Mouse (Mus musculus): Measurements from ENCODE around the gene D5Ertd579e.
A peak's percentile ranks its signal among the peaks of the same experiment; 100 is the strongest.

The D5Ertd579e gene

GRCm38 (mm10) chr5:36571371-36571770 lies 124.5 kb downstream of the D5Ertd579e start:
- DNase-seq (ENCODE audit: low spot score in 2 of 2): no peak

DNA sequence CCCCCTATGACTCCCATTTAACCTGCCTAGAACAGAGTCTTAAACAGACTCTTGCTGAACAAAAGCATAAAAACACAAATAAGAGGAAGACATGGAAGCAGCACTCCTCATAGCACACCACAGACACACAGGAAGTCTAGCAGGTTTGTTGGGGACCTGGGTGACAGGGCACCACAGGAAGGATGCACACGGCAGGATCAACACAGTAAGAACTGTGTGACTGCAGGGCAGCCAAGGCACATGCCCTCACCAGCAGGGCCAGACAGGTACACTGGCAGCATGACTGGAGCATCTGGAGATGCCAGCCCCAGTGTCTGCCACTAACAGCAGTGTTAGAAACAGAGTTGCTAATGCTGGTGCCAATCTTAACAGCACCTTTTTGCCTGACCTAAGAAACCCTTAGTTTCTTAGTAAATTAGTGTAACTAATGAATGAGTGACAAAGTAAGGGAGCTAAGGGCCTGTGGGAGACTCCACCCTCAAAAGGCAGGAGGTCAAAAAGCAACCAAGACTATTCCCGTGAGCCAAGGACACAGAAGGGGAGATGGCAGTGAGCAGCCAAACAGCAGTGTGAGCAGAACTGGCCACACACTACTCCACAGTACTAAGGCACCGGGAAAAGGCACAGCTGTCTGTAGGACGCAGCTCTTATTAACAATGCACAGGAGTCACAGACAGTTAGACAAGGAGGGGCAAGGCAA lies 125.1 kb downstream of the D5Ertd579e start:
- no peak for DNase-seq (ENCODE audit: low spot score in 2 of 2)

- no peak for DNase-seq (ENCODE audit: low spot score in 2 of 2)
These were observed 125.7 kb downstream of the D5Ertd579e start for GRCm38 (mm10) chr5:36570098-36570497.

DNA sequence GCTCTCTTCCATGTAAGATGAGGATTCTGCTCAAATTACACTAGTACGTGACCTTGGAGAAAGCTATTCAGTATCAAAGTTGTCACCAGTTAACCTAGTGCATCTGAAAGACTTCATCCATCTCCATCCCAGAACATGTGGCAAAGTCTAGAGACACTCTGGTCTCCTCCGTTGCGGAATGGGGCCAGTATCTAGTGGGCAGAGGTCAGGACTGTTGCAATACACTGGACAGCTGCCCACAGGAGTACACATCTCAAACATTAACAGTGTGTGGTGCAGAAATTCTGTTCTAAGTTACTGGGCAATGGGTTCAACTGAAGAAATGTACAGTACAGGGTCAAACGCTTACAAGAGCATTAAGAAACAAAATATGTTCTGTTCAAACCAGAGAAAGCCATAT lies 127.7 kb downstream of the D5Ertd579e start:
- no peak for DNase-seq (ENCODE audit: low spot score in 2 of 2)

GRCm38 (mm10) chr5:36567627-36568026 lies 128.2 kb downstream of the D5Ertd579e start:
- no peak for DNase-seq (ENCODE audit: low spot score in 2 of 2)

DNA sequence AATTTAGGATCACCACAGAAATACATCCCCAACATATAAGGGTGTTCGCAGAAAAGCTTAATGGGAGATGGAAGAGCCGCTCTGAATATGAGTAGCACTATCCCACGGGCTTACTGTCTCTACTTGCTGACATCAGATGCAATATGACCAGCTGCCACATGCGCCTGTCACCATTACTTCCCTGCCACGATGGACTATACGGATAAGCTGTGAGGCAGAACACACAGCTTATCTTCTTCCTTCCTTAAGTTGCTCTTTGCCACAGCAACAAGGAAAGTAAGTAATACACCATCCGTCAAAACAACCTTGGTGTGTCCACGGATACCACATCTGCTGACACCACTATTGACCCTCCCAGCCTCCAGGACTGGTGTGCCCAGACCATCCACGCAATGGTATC lies 131.3 kb downstream of the D5Ertd579e start:
- no peak for DNase-seq (ENCODE audit: low spot score in 2 of 2)

GRCm38 (mm10) chr5:36563741-36564140 lies 132.1 kb downstream of the D5Ertd579e start:
- peak in 1 of 2 experiments; percentile 30 for DNase-seq (ENCODE audit: low spot score in 2 of 2)

DNA sequence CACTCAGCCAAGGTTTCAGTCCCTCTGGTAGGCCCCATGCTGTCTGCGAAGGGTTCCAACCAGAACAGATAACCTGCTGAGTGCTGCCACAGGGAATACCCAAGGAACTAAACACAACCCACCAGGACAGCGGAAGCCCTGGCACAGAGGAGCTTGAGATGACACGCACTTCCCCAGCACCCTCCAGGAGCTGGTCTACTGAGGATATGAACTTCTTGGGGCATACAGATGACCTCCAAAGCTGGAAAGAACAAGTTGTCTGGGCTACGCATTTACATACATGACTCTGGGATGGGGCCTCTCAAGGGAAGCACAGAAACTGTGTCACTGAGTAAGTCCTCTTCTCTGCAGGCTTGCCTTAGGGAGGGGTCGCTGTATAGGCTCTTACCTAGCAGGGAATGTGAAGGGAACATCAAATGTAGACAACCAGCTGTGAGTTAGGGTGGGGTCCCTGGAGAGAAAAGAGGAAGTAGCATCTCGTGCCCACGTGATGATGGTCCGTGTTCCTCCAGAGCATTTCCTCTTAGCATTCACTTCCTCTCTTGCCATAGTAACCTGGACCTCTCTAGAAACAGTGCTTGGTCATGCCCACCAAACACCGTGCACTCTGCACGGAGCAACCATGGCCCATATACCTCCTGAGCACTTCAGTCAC lies 132.9 kb downstream of the D5Ertd579e start:
- peak in 1 of 2 experiments; percentile 83 for DNase-seq (ENCODE audit: low spot score in 2 of 2)

DNA sequence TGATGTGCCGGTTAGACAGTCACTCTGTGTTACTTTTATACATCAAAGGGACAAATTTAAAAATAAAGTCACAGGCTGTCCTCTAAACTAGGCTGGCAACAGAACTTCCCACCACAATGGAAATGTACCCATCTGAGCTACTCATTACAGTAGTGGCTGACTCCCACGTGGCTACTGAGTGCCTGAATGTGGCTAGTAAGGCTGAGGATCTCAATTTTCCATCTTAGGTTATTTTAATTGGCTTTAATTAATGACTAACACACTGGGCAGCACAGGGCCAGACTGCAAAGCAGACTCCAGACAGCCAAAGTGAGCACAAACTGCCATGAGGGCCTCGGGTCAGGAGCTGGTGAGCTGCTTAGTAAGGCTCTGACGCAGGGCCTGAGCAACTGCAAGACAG lies 134.3 kb downstream of the D5Ertd579e start:
- DNase-seq (ENCODE audit: low spot score in 2 of 2): no peak

GRCm38 (mm10) chr5:36560490-36560889 lies 135.3 kb downstream of the D5Ertd579e start:
- no peak for DNase-seq (ENCODE audit: low spot score in 2 of 2)

GRCm38 (mm10) chr5:36559510-36560235 lies 136.2 kb downstream of the D5Ertd579e start:
- DNase-seq (ENCODE audit: low spot score in 2 of 2): no peak

DNA sequence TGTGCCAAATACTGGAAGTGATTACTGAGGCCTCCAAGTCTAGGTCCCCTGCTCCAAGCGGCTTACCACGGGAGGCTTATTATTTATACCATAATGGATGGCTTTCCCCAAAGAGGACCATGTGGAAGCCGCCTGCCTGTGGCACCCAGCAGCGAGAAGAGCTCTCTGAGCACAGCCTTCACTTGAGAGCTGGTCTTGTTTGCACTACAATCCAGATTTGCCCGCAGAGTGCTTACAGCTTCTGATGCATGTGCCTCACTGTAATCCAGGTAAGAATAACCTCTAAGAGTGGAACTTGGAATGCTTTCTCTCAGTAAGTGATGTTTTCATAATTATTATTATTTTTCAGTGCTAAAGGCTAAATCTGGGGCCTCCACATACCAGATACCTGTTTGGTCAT lies 136.7 kb downstream of the D5Ertd579e start:
- DNase-seq (ENCODE audit: low spot score in 2 of 2): no peak

GRCm38 (mm10) chr5:36558526-36558925 lies 137.3 kb downstream of the D5Ertd579e start:
- no peak for DNase-seq (ENCODE audit: low spot score in 2 of 2)

- no peak for DNase-seq (ENCODE audit: low spot score in 2 of 2)
These were observed 138.1 kb downstream of the D5Ertd579e start for GRCm38 (mm10) chr5:36557584-36558308.

DNA sequence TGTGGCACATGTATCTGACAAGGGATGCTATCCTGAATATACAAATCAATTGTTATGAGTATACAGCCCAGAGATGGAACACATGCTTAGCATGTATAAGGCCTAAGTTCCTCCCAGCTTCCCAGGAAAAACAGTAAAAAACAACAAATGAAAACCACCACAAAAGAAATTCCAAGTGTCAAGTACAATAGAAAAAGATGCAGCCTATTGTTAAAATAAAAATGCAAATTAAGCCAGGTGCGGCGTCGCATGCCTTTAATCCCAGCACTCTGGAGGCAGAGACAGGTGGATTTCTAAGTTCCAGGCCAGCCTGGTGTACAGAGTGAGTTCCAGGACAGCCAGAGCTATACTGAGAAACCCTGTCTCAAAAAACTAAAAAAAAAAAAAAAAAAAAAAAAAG lies 138.9 kb downstream of the D5Ertd579e start:
- no peak for DNase-seq (ENCODE audit: low spot score in 2 of 2)

DNA sequence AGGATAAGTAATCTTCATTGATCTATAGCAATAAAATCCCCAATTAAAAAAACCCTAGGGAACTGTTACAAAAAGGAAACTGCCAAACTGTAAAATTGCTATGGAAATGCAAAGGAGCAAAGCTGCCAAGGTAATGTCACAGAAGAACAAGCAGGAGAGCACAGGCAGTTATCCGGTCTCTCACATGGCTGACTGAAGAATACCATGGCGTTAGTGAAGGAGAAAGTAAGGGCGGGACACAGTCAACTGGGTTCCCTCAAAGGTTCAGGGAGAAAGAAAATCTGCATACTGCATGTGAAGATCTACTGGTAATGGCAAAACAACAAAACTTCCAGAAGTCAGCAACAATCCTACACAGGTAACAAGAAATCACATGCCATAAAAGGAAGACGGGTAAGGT lies 139.5 kb downstream of the D5Ertd579e start:
- no peak for DNase-seq (ENCODE audit: low spot score in 2 of 2)

DNA sequence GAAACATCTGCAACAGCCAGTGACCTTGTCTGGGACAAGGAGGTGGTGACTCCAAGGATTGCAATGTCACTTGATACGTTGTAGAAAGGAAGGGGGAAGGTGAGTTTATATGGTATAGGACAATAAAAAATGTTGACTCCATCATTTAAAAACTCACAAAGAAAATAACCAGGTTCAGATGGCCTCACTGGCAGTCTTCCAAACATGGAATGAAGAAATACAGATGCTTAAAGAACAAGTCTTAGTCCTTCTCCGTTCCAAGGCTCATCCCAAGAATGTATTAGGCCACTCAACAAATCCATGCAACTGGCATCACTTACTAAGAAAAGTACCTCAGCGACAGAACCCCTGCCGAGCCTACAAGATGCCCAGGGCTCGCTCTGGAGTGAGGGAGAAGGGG lies 141.3 kb downstream of the D5Ertd579e start:
- no peak for DNase-seq (ENCODE audit: low spot score in 2 of 2)

DNA sequence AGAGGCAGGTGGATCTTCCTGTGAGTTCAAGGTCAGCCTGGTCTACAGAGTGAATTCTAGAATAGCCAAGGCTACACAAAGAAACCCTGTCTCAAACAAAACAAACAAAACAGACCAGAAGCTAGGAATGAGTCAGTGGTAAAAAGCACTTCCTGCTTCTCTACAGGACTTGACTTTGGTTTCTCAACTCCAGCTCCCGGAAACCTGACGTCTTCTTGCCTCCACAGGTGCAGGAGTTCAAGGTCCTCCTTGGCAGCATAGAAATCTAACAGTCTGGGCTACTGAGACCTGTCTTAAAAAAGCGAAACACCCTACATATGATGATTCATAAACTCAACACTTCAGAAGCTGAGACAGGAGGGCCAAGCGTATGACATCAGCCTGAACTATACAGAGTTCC lies 141.9 kb downstream of the D5Ertd579e start:
- peak; percentile 53 to 58 for DNase-seq (ENCODE audit: low spot score in 2 of 2)

GRCm38 (mm10) chr5:36553056-36553606 lies 142.7 kb downstream of the D5Ertd579e start:
- peak in 1 of 2 experiments; percentile 46 for DNase-seq (ENCODE audit: low spot score in 2 of 2)

GRCm38 (mm10) chr5:36552391-36552790 lies 143.4 kb downstream of the D5Ertd579e start:
- DNase-seq (ENCODE audit: low spot score in 2 of 2): no peak

All from natural killer cell, adult 2 months (primary cell).